Mouse (Mus musculus): ENCODE measurements around the gene Lypd5. TPM values are rescaled to one million over a fixed set of nuclear protein-coding genes. Genes with fewer than 3 reads are reported as not detected.
"Not testable (repeated sequence)": the region's sequence is repeated elsewhere in the genome, so short reads cannot be mapped to it uniquely, and the experiment has no call there.

Lypd5 gene
- polyA plus RNA-seq, 1 experiment from 2014 or later: 55.8 TPM

GRCm38 (mm10) chr7:24390512-24390911 lies 41.5 kb downstream of the Lypd5 start:
- H3K4me2 ChIP-seq: no peak overlapping the region
- peak overlapping the region; percentile 57; the same call in 1 of the 2 replicates for H3K27ac ChIP-seq
- H3K4me3 ChIP-seq: no peak overlapping the region
- H3K9me3 ChIP-seq: no peaks in the 10 kb centered on the region
- peaks cover 27% of the 10 kb centered on the region for H3K4me1 ChIP-seq
- H3K27me3 ChIP-seq: no peaks in the 10 kb centered on the region
- no peaks in the 10 kb centered on the region for H3K36me3 ChIP-seq
- H3K9ac ChIP-seq: no peak overlapping the region
- WGBS: 30% methylated on average over 7 of the region's 7 CpGs
- ATAC-seq (ENCODE audit: insufficient number of reproducible peaks, low FRiP score, low TSS enrichment, low read depth): no peak

DNA sequence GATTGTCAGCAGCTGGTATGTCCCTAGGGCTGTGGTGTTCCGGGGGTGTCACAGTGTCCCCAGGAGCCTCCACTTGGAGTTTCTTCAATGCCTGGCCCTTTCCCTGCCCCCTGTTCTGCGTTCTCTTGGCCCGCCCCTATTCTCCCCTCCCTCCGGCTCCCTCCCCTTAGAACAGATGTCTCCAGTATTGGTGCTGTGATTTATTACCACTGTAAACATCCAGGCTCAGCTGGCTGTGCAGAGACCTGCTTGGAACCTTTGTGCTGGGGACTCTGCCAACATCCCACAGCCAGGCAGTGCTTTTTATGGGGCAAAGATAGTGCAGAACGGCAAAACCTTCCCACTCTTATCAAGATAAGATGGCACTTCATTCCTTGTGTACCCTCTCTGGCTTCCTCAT lies 42.1 kb downstream of the Lypd5 start:
- no peak overlapping the region for H3K9ac ChIP-seq
- ATAC-seq (ENCODE audit: insufficient number of reproducible peaks, low FRiP score, low TSS enrichment, low read depth): peak; percentile 68
- peak overlapping the region; percentile 61; the same call in 1 of the 2 replicates for H3K27ac ChIP-seq
- under 1% methylated on average over 5 of the region's 5 CpGs for WGBS
- peaks cover 27% of the 10 kb centered on the region for H3K4me1 ChIP-seq
- no peaks in the 10 kb centered on the region for H3K36me3 ChIP-seq
- peak overlapping the region; percentile 38 for H3K4me2 ChIP-seq
- no peaks in the 10 kb centered on the region for H3K27me3 ChIP-seq
- H3K9me3 ChIP-seq: no peaks in the 10 kb centered on the region
- H3K4me3 ChIP-seq: peak overlapping the region; percentile 21; the same call in 1 of the 2 replicates

- Histone ChIP-seq H3K27ac (no peak overlapping the region), H3K9me3 (no peaks in the 10 kb centered on the region), H3K4me1 (peaks cover 27% of the 10 kb centered on the region), H3K4me3 (no peak overlapping the region), H3K4me2 (no peak overlapping the region), H3K27me3 (no peaks in the 10 kb centered on the region), H3K9ac (no peak overlapping the region), H3K36me3 (no peaks in the 10 kb centered on the region)
- no peak for ATAC-seq (ENCODE audit: insufficient number of reproducible peaks, low FRiP score, low TSS enrichment, low read depth)
- WGBS: 73% methylated on average over 2 of the region's 2 CpGs
Observed at GRCm38 (mm10) chr7:24391687-24392086, 42.7 kb downstream of the Lypd5 start.

DNA sequence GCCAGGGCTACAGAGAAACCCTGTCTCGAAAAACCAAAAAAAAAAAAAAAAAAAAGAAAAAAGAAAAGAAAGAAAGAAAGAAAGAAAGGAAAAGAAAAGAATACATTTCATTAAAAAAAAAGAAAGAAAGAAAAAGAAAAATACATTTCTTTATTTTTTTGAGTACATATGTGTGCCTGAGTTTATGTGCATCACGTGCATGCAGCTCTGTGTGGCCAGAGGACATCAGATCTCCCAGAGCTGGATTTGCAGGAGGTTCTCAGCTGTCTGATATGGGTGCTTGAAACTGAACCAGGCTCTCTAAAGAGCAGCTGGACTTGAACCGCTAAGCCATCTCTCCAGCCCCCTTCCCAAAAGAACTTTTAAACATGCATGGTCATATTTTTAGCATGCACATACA lies 45.1 kb downstream of the Lypd5 start:
- Histone ChIP-seq H3K9ac (no peak overlapping the region), H3K27ac (0 out of 2 replicates have a peak overlapping the region, but pooled peaks have one; percentile 19)
- 66% methylated on average over 3 of the region's 3 CpGs for WGBS

DNA sequence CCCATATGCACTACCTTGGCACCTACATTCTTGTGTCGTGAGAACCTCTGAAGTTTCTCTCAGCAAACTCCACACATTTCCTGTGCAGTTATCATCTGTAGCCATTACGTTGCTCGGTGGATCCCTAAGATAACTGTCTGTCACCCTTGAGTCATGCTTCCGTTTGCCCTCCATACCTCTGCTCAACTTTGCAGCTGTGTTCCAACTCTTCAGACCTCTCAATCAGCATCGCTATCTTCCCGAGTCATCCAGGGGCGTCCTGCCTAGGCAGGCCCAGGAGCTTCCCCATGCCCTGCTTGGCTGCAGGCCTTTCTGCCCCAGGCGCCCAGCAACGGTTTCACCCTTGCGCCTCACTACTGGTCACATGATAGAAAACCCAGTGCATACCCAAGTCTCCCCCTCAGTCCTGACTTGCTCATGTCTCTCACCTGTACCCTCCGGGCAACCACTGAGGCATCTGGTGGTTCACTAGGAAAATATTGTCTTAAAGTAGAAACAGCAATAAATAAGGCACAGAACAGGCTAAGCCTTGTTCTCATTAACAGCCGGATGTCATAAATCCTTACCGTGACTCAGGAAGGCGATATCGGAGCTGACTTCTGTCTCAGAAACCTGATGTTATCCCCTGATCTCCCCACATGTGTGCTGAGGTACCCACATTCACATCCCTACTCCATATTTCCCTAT lies 45.6 kb downstream of the Lypd5 start:
- no peak overlapping the region for H3K9ac ChIP-seq
- H3K36me3 ChIP-seq: no peaks in the 10 kb centered on the region
- WGBS: 25% methylated on average over 15 of the region's 15 CpGs
- no peaks in the 10 kb centered on the region for H3K9me3 ChIP-seq
- H3K4me1 ChIP-seq: peaks cover 27% of the 10 kb centered on the region
- ATAC-seq (ENCODE audit: insufficient number of reproducible peaks, low FRiP score, low TSS enrichment, low read depth): no peak
- H3K4me2 ChIP-seq: no peak overlapping the region
- no peak overlapping the region for H3K4me3 ChIP-seq
- H3K27me3 ChIP-seq: no peaks in the 10 kb centered on the region
- H3K27ac ChIP-seq: peak overlapping the region; percentile 19; the same call in 1 of the 2 replicates

More for the DNA sequence above, 45.1 kb downstream of the Lypd5 start:
- H3K4me2 ChIP-seq: no peak overlapping the region
- H3K4me1 ChIP-seq: peaks cover 29% of the 10 kb centered on the region
- ATAC-seq (ENCODE audit: insufficient number of reproducible peaks, low FRiP score, low TSS enrichment, low read depth): no peak
- no peaks in the 10 kb centered on the region for H3K9me3 ChIP-seq
- no peaks in the 10 kb centered on the region for H3K36me3 ChIP-seq
- no peak overlapping the region for H3K4me3 ChIP-seq
- H3K27me3 ChIP-seq: no peaks in the 10 kb centered on the region

DNA sequence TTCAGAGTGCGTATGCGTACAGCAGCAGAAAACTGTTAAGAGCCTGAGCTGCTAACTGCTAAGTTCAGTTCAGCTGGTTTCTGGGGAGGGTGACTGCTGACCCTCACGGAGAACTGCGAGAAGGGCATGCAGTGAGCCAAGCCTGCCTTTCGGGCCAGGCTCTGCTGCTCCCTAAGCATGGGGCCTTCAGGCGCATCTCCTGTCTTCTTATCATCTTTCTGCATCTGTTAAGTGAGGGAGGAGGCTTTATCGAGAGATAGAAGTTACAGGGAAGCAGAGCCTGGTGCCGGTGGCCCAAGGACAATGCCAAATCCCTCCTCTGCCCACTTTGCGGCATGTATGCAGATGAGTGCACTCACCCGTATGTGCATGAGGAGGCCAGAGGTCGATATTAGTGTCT lies 47.8 kb downstream of the Lypd5 start:
- Histone ChIP-seq H3K9me3 (no peaks in the 10 kb centered on the region), H3K36me3 (no peaks in the 10 kb centered on the region), H3K4me2 (no peak overlapping the region), H3K27ac (no peak overlapping the region), H3K9ac (no peak overlapping the region), H3K27me3 (no peaks in the 10 kb centered on the region), H3K4me3 (no peak overlapping the region), H3K4me1 (peaks cover 13% of the 10 kb centered on the region)
- ATAC-seq (ENCODE audit: insufficient number of reproducible peaks, low FRiP score, low TSS enrichment, low read depth): no peak
- 77% methylated on average over 11 of the region's 11 CpGs for WGBS

GRCm38 (mm10) chr7:24398364-24398913 lies 49.4 kb downstream of the Lypd5 start:
- Histone ChIP-seq H3K4me3 (no peak overlapping the region), H3K27me3 (no peaks in the 10 kb centered on the region), H3K4me2 (no peak overlapping the region), H3K27ac (no peak overlapping the region), H3K9me3 (no peaks in the 10 kb centered on the region), H3K4me1 (peaks cover 13% of the 10 kb centered on the region), H3K9ac (no peak overlapping the region), H3K36me3 (peaks cover 4% of the 10 kb centered on the region; the same call in 1 of the 2 replicates)
- ATAC-seq (ENCODE audit: insufficient number of reproducible peaks, low FRiP score, low TSS enrichment, low read depth): no peak
- WGBS: 94% methylated on average over 8 of the region's 8 CpGs

DNA sequence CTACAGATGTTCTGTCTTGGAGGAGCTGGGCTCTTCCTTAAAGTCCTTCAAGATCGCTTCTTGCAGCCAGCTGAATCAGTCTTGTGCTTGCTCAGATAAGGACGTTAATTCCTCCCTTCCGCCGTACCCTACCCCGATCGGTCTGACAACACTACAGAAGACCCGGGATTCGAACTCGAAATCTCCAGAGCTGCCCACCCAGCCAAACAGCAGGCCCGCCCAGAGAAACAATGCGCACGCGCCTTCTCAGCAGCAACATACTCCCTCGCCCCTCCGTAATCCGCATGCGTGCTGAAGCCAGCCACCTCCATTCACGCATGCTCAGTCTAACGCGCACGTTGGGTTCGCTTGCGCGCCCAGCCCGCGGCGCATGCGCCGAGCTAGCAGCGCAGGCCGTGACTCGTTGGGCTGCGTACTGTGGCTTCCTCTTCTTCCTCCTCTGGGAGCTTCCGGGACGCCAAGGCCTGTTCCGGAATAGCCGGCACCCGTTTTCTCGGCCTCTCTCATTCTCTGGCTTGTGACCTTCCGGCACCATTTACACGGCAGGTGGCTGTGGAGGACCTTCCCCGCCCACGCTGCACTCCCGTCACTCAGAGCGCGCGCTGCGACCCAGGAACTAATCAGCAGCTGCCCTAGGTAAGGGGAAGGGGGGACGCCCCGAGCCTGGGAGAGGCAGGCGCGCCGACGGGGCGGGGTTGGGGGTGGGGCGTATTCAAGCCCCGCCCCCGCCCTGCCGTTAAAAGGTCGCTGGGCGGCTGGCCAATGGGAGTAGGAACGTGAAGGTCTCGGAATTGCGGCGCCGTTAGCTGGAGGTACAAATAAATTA lies 50.5 kb downstream of the Lypd5 start, which contains the start of gene Smg9:
Gene Smg9 (plus strand): TSS at position 364 of the 826 bp plus-strand sequence.
- Histone ChIP-seq H3K4me3 (peak within 1 kb of the TSS; percentile 68), H3K27ac (peak within 1 kb of the TSS; percentile 98), H3K27me3 (no peaks in the 10 kb centered on the region), H3K4me2 (peak within 1 kb of the TSS; percentile 57), H3K36me3 (peaks cover 11% of the 10 kb centered on the region), H3K4me1 (peaks cover 13% of the 10 kb centered on the region), H3K9me3 (no peaks in the 10 kb centered on the region), H3K9ac (peak within 1 kb of the TSS; percentile 55)
- ATAC-seq (ENCODE audit: insufficient number of reproducible peaks, low FRiP score, low TSS enrichment, low read depth): peak; percentile 92
- WGBS: 3% methylated on average over 66 of the region's 66 CpGs

GRCm38 (mm10) chr7:24400082-24400452 lies 51.1 kb downstream of the Lypd5 start:
- no peaks in the 10 kb centered on the region for H3K27me3 ChIP-seq
- ATAC-seq (ENCODE audit: insufficient number of reproducible peaks, low FRiP score, low TSS enrichment, low read depth): peak; percentile 4; the same call in 1 of the 2 replicates

DNA sequence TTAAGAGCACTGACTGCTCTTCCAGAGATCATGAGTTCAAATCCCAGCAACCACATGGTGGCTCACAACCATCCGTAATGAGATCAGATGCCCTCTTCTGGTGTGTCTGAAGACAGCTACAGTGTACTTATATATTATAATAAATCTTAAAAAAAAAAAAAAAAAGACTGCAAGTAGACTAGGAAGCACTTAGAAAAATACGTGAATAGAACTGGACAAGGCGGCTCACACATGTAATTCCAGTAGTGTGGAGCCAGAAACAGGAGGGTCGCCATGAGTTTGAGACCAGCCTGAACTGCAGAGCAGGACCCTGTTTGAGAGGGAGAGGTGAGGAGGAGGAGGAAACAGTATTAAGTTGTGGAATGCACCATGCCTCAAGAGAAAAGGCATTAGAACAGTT lies 51.5 kb downstream of the Lypd5 start:
- H3K9ac ChIP-seq; H3K4me3 ChIP-seq; H3K4me1 ChIP-seq; ATAC-seq (ENCODE audit: insufficient number of reproducible peaks, low FRiP score, low TSS enrichment, low read depth); H3K27ac ChIP-seq; H3K9me3 ChIP-seq; H3K4me2 ChIP-seq; H3K27me3 ChIP-seq: not testable (repeated sequence)
- 92% methylated on average over 4 of the region's 4 CpGs for WGBS
- peaks cover 21% of the 10 kb centered on the region for H3K36me3 ChIP-seq

More at GRCm38 (mm10) chr7:24400082-24400452, 51.1 kb downstream of the Lypd5 start:
- Histone ChIP-seq H3K4me3 (peak overlapping the region; percentile 68), H3K4me1 (peaks cover 11% of the 10 kb centered on the region), H3K9ac (peak overlapping the region; percentile 55; the same call in 1 of the 2 replicates), H3K9me3 (no peaks in the 10 kb centered on the region), H3K4me2 (peak overlapping the region; percentile 57), H3K27ac (peak overlapping the region; percentile 98), H3K36me3 (peaks cover 17% of the 10 kb centered on the region)
- 11% methylated on average over 3 of the region's 3 CpGs for WGBS

GRCm38 (mm10) chr7:24402851-24403250 lies 53.9 kb downstream of the Lypd5 start:
- peaks cover 41% of the 10 kb centered on the region for H3K36me3 ChIP-seq
- no peak overlapping the region for H3K9ac ChIP-seq
- WGBS: 98% methylated on average over 9 of the region's 9 CpGs
- H3K27ac ChIP-seq: no peak overlapping the region
- H3K4me2 ChIP-seq: no peak overlapping the region
- H3K9me3 ChIP-seq: no peaks in the 10 kb centered on the region
- H3K4me3 ChIP-seq: no peak overlapping the region
- no peaks in the 10 kb centered on the region for H3K27me3 ChIP-seq
- H3K4me1 ChIP-seq: peaks cover 24% of the 10 kb centered on the region
- ATAC-seq (ENCODE audit: insufficient number of reproducible peaks, low FRiP score, low TSS enrichment, low read depth): no peak
